Mouse (Mus musculus): ENCODE results near the gene Phgdh. TPM values are rescaled to one million over a fixed set of nuclear protein-coding genes. Genes with fewer than 3 reads are reported as not detected.

Phgdh gene
- polyA plus RNA-seq, 1 experiment from 2014 or later: 190 TPM

DNA sequence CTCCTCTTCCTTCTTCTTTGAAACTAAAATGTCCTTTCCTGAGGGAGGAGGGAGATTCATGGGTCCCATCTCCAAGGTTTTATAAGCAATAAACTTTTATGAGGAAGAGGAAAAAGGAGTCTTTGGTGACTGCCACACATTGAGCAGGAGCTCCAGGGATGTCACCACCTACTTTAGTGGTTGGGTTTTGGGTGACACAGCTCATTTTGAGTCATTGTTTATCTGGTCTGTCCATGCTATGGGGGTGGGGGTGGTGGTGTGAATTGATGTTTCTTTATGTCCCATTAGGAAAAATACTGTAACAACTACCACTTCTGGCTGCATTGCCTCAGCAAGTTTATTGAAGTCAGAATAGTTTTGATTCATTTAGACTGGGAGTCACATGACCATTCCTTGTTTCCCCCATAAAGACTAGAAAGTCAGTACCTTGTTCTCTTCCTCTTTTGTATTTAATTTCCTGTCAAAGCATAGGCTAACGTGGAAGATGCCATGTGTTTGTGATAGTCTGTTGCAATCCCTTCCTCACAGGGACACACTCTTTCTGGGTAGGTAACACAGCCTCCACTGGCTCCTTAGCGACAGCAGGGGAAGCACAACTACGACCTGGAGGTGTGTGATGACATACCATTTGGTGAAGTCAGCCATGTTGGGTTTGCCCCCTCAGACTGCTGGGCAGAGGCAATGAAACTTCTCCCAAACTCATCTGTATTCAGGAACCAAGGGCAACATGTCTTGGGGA, 17.0 kb upstream of the Phgdh start:
- Histone ChIP-seq H3K27ac (replicated peaks; ENCODE audit: low read depth, low read length) (no peak overlapping the region), H3K9ac (ENCODE audit: low read depth, low read length) (no peak overlapping the region), H3K4me3 (ENCODE audit: low read depth, low read length) (no peak overlapping the region), H3K4me1 (ENCODE audit: control insufficient read depth, insufficient read depth, low read length) (no peaks in the 10 kb centered on the region), H3K36me3 (ENCODE audit: control insufficient read depth, insufficient read depth, low read length) (no peaks in the 10 kb centered on the region), H3K9me3 (ENCODE audit: control insufficient read depth, low read length) (no peaks in the 10 kb centered on the region), H3K4me2 (ENCODE audit: low read depth, low read length) (no peak overlapping the region), H3K27me3 (replicated peaks; ENCODE audit: control insufficient read depth, insufficient read depth, low read length) (no peaks in the 10 kb centered on the region)
- WGBS: 63% methylated on average over 3 of the region's 3 CpGs
- no peak for ATAC-seq (ENCODE audit: low read depth)
- no peak for DNase-seq (ENCODE audit: low spot score)

- no peaks in the 10 kb centered on the region for H3K27me3 ChIP-seq (replicated peaks; ENCODE audit: control insufficient read depth, insufficient read depth, low read length)
- no peak for ATAC-seq (ENCODE audit: low read depth)
- no peak for DNase-seq (ENCODE audit: low spot score)
- no peaks in the 10 kb centered on the region for H3K4me1 ChIP-seq (ENCODE audit: control insufficient read depth, insufficient read depth, low read length)
- H3K4me3 ChIP-seq (ENCODE audit: low read depth, low read length): no peak overlapping the region
- H3K9ac ChIP-seq (ENCODE audit: low read depth, low read length): no peak overlapping the region
- H3K9me3 ChIP-seq (ENCODE audit: control insufficient read depth, low read length): no peaks in the 10 kb centered on the region
- no peak overlapping the region for H3K27ac ChIP-seq (replicated peaks; ENCODE audit: low read depth, low read length)
- 38% methylated on average over 6 of the region's 6 CpGs for WGBS
- no peak overlapping the region for H3K4me2 ChIP-seq (ENCODE audit: low read depth, low read length)
- no peaks in the 10 kb centered on the region for H3K36me3 ChIP-seq (ENCODE audit: control insufficient read depth, insufficient read depth, low read length)
Observed at GRCm38 (mm10) chr3:98356026-98356365, 16.2 kb upstream of the Phgdh start.

DNA sequence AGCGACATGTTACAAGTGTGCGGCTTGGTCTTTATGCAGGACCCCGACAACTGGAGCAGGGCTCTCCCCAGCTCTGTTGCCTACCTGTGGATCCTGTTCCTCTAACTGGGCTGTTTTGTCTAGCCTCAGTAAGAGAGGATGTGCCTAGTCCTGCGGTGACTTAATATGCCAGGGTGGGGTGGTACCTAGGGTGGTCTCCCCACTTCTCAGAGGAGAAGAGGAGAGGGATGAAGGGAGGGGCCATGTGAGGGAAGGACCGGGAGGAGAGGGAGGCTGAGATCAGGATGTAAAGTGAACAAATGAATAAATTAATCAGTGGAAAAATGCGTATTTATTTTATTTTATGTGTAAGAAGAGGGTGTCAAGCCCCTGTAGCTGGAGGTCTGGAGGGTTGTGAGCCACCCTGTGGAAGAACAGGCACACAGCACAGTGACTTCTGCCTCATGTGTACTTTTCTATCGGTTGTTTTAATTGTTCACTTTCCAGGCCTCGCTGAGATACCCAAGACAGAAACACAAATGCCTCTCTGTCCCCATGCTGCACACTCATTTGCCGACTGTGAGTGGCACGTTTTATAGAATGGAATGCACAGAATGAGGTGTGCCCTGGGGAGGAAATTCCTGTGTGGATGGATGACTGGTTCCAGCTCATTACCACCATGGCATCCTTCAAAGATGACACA, 15.7 kb upstream of the Phgdh start:
- WGBS: 44% methylated on average over 10 of the region's 10 CpGs
- ATAC-seq (ENCODE audit: low read depth): peak; percentile 90
- no peak overlapping the region for H3K27ac ChIP-seq (replicated peaks; ENCODE audit: low read depth, low read length)

DNA sequence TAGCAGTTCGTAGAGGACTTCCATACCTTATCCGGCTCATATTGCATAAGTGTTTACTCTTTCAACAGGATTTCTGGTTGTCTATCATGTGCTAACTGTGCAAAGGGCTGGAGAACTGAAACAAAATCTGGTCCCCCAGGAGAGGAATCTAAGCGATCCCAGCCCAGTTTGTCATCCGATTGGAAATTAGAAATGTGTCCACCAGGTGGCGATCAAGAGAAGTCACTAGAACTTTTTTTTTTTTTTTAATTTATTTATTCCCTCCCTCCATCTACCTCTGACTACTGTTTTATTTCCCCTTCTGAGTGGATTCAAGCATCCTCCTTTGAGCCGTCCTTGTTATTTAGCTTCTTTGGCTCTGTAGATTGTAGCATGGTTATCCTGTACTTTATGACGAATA, 14.1 kb upstream of the Phgdh start:
- DNase-seq (ENCODE audit: low spot score) (peak; percentile 81), ATAC-seq (ENCODE audit: low read depth) (no peak)
- Histone ChIP-seq H3K27ac (replicated peaks; ENCODE audit: low read depth, low read length) (no peak overlapping the region), H3K9ac (ENCODE audit: low read depth, low read length) (no peak overlapping the region), H3K36me3 (ENCODE audit: control insufficient read depth, insufficient read depth, low read length) (no peaks in the 10 kb centered on the region), H3K27me3 (replicated peaks; ENCODE audit: control insufficient read depth, insufficient read depth, low read length) (no peaks in the 10 kb centered on the region), H3K4me3 (ENCODE audit: low read depth, low read length) (no peak overlapping the region), H3K4me1 (ENCODE audit: control insufficient read depth, insufficient read depth, low read length) (no peaks in the 10 kb centered on the region), H3K9me3 (ENCODE audit: control insufficient read depth, low read length) (no peaks in the 10 kb centered on the region), H3K4me2 (ENCODE audit: low read depth, low read length) (no peak overlapping the region)
- 19% methylated on average over 7 of the region's 7 CpGs for WGBS

More for the DNA sequence above, 15.7 kb upstream of the Phgdh start:
- Histone ChIP-seq H3K36me3 (ENCODE audit: control insufficient read depth, insufficient read depth, low read length) (no peaks in the 10 kb centered on the region), H3K4me3 (ENCODE audit: low read depth, low read length) (no peak overlapping the region), H3K9ac (ENCODE audit: low read depth, low read length) (no peak overlapping the region), H3K27me3 (replicated peaks; ENCODE audit: control insufficient read depth, insufficient read depth, low read length) (no peaks in the 10 kb centered on the region), H3K4me2 (ENCODE audit: low read depth, low read length) (no peak overlapping the region), H3K9me3 (ENCODE audit: control insufficient read depth, low read length) (no peaks in the 10 kb centered on the region), H3K4me1 (ENCODE audit: control insufficient read depth, insufficient read depth, low read length) (no peaks in the 10 kb centered on the region)
- DNase-seq (ENCODE audit: low spot score): peak; percentile 87

- Histone ChIP-seq H3K9ac (ENCODE audit: low read depth, low read length) (no peak overlapping the region), H3K4me1 (ENCODE audit: control insufficient read depth, insufficient read depth, low read length) (no peaks in the 10 kb centered on the region), H3K27me3 (replicated peaks; ENCODE audit: control insufficient read depth, insufficient read depth, low read length) (no peaks in the 10 kb centered on the region), H3K36me3 (ENCODE audit: control insufficient read depth, insufficient read depth, low read length) (no peaks in the 10 kb centered on the region), H3K27ac (replicated peaks; ENCODE audit: low read depth, low read length) (no peak overlapping the region), H3K4me3 (ENCODE audit: low read depth, low read length) (no peak overlapping the region), H3K9me3 (ENCODE audit: control insufficient read depth, low read length) (no peaks in the 10 kb centered on the region), H3K4me2 (ENCODE audit: low read depth, low read length) (no peak overlapping the region)
- ATAC-seq (ENCODE audit: low read depth) (peak; percentile 12; the same call in 1 of the 2 replicates), DNase-seq (ENCODE audit: low spot score) (no peak)
- 26% methylated on average over 8 of the region's 8 CpGs for WGBS
Observed at GRCm38 (mm10) chr3:98348705-98349104, 8.9 kb upstream of the Phgdh start.

DNA sequence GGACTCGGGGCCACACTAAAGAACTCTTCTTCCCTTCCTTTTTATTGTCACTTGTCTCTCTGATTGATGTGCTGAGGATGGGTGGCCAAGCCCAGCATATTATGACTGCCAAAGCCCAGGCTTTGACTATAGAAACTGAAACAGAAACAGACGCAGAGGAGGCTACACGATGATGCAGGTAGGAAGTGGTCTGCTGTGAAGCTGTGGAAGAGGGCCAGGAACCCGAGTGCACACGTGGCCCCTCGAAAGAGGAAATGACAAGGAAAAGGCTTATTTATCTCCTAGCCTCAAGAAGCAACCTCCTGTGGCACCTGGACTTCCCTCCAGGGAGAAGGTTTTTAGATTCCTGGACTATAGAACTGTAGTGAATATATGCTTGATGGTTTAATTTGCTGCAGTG, 8.3 kb upstream of the Phgdh start:
- DNase-seq (ENCODE audit: low spot score): no peak
- Histone ChIP-seq H3K27me3 (replicated peaks; ENCODE audit: control insufficient read depth, insufficient read depth, low read length) (no peaks in the 10 kb centered on the region), H3K9ac (ENCODE audit: low read depth, low read length) (no peak overlapping the region), H3K36me3 (ENCODE audit: control insufficient read depth, insufficient read depth, low read length) (no peaks in the 10 kb centered on the region), H3K4me1 (ENCODE audit: control insufficient read depth, insufficient read depth, low read length) (no peaks in the 10 kb centered on the region), H3K9me3 (ENCODE audit: control insufficient read depth, low read length) (no peaks in the 10 kb centered on the region), H3K4me3 (ENCODE audit: low read depth, low read length) (no peak overlapping the region), H3K27ac (replicated peaks; ENCODE audit: low read depth, low read length) (no peak overlapping the region), H3K4me2 (ENCODE audit: low read depth, low read length) (no peak overlapping the region)
- no peak for ATAC-seq (ENCODE audit: low read depth)
- 76% methylated on average over 6 of the region's 6 CpGs for WGBS

- 87% methylated on average over 3 of the region's 3 CpGs for WGBS
- H3K9ac ChIP-seq (ENCODE audit: low read depth, low read length): no peak overlapping the region
Observed at GRCm38 (mm10) chr3:98343235-98343634, 3.4 kb upstream of the Phgdh start.

DNA sequence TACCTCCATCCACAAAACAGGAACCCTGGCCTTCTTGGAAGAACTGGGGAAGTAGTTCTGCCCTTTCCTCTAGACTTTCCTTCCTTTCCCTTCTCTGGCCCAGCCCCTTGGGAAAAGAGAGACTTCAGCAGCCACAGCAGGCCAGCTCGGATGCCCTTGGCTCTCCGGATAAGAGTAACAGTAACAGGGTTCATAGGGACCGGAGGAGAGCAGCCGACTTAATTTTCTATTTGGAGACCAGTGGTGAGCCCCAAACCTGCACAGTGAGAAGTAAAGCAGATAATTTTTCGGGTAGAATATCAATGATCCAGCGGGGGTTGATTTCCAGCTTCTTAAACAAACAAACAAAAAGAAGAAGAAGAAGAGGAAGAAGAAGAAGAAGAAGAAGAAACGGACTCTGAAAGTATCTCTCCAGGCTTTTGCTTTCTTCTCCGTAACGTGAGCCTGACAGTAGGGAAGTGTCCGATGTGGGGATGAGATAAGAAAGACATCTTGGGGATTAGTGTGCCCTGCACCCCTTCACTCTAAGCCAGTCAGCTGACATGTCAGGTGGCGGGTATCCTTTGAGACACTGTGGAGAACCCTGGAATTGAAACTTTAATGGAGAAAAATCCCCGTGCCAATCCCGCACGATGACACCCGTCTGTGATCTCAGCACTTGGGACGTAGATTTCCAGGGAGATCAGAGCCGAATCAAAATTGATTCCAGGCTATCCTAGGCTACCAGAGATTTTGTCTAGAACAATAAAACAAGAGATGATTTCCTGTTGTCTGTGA, 1.2 kb upstream of the Phgdh start:
- DNase-seq (ENCODE audit: low spot score) (no peak), ATAC-seq (ENCODE audit: low read depth) (no peak)
- Histone ChIP-seq H3K4me1 (ENCODE audit: control insufficient read depth, insufficient read depth, low read length) (peaks cover 25% of the 10 kb centered on the region), H3K9me3 (ENCODE audit: control insufficient read depth, low read length) (no peaks in the 10 kb centered on the region), H3K4me3 (ENCODE audit: low read depth, low read length) (no peak overlapping the region), H3K36me3 (ENCODE audit: control insufficient read depth, insufficient read depth, low read length) (no peaks in the 10 kb centered on the region), H3K27ac (replicated peaks; ENCODE audit: low read depth, low read length) (no peak overlapping the region), H3K4me2 (ENCODE audit: low read depth, low read length) (no peak overlapping the region), H3K27me3 (replicated peaks; ENCODE audit: control insufficient read depth, insufficient read depth, low read length) (no peaks in the 10 kb centered on the region), H3K9ac (ENCODE audit: low read depth, low read length) (no peak overlapping the region)
- WGBS: 75% methylated on average over 17 of the region's 17 CpGs

More at GRCm38 (mm10) chr3:98343235-98343634, 3.4 kb upstream of the Phgdh start:
- DNase-seq (ENCODE audit: low spot score) (no peak), ATAC-seq (ENCODE audit: low read depth) (no peak)
- Histone ChIP-seq H3K9me3 (ENCODE audit: control insufficient read depth, low read length) (no peaks in the 10 kb centered on the region), H3K4me3 (ENCODE audit: low read depth, low read length) (no peak overlapping the region), H3K27ac (replicated peaks; ENCODE audit: low read depth, low read length) (no peak overlapping the region), H3K36me3 (ENCODE audit: control insufficient read depth, insufficient read depth, low read length) (no peaks in the 10 kb centered on the region), H3K4me1 (ENCODE audit: control insufficient read depth, insufficient read depth, low read length) (peaks cover 4% of the 10 kb centered on the region; the same call in 1 of the 2 replicates), H3K27me3 (replicated peaks; ENCODE audit: control insufficient read depth, insufficient read depth, low read length) (no peaks in the 10 kb centered on the region), H3K4me2 (ENCODE audit: low read depth, low read length) (no peak overlapping the region)

All from embryonic facial prominence, embryonic 14.5 days (tissue).